8 mouse cellular contexts compared by ENCODE assay signal in the genomic region with DNA sequence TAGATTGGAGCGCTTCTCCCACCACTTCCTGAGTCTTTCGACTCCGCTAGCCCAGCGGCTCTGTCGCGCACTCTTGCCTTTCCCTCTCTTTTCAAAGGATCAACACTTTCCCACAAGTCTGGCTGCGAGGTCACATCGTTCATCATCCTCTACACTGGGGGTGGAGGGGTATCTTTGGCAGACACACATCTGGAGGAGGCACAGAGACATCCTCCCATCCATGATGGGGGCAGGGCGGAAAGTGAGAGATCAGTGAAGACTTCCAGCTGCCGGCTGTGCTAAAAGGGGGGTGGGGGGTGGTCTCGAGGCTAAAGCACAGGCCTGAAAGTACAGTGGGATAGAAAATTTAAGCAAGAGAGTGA. TPM values are rescaled to one million over a fixed set of nuclear protein-coding genes. Genes with fewer than 3 reads are reported as not detected.
DNase-seq lines count a peak whose midpoint lies in the region; TF ChIP-seq lines count a peak whose summit lies in the region.

No protein-coding gene starts in this region.

- H3ac ChIP-seq in myocyte (ENCODE audit: control insufficient read depth, insufficient read length) = no peak overlapping the region

- H3K4me3 ChIP-seq in cortical plate, adult 2 months (ENCODE audit: insufficient read depth, low read length) = peak overlapping the region; percentile 77
- peak overlapping the region; percentile 43 for H3K4me3 ChIP-seq in liver, adult 2 months (ENCODE audit: insufficient read depth, low read depth, low read length)
- H3K4me3 ChIP-seq in myocyte = peak overlapping the region; percentile 72

- peak overlapping the region; percentile 96 for H3K4me2 ChIP-seq in myocyte (ENCODE audit: low read depth)

- H3K27me3 ChIP-seq in liver, adult 2 months (ENCODE audit: control insufficient read depth, insufficient read depth, low read length) = no peaks in the 10 kb centered on the region
- no peaks in the 10 kb centered on the region for H3K27me3 ChIP-seq in myocyte (ENCODE audit: control insufficient read depth, insufficient read depth, insufficient read length)

- H3K27ac ChIP-seq in cortical plate, adult 2 months (ENCODE audit: insufficient read depth, low read length) = no peak overlapping the region
- H3K27ac ChIP-seq in liver, adult 2 months (replicated peaks; ENCODE audit: insufficient read depth, low read depth, low read length) = peak overlapping the region; percentile 15

- peak overlapping the region; percentile 58 for H3K9ac ChIP-seq in liver, adult 2 months (ENCODE audit: low read depth, low read length)

- H3K4me1 ChIP-seq in cortical plate, adult 2 months (ENCODE audit: control insufficient read depth, insufficient read depth, low read length) = peaks cover 2% of the 10 kb centered on the region; the same call in 1 of the 2 replicates
- peaks cover 7% of the 10 kb centered on the region; the same call in 1 of the 2 replicates for H3K4me1 ChIP-seq in liver, adult 2 months (ENCODE audit: control insufficient read depth, insufficient read depth, low read length)

- peak; percentile 13 to 18 for DNase-seq in left cerebral cortex, adult 18-20 months (ENCODE audit: low spot score in 2 of 2)
- no peak for DNase-seq in left cerebral cortex, adult 11 months (ENCODE audit: low spot score)
- DNase-seq in heart, postnatal 14 days = peak; percentile 16 to 47
- DNase-seq in liver, adult 2 months (ENCODE audit: extremely low read depth, low read depth, low spot score) = no peak
- no peak for DNase-seq in urinary bladder, postnatal 36 days (ENCODE audit: low spot score in 2 of 2)
- no peak for DNase-seq in natural killer cell, adult 2 months (ENCODE audit: low spot score in 2 of 2)

- intact Hi-C loops in heart, postnatal 14 days (cut with DNase I) = no loop called here

- H3K36me3 ChIP-seq in liver, adult 2 months (ENCODE audit: control insufficient read depth, insufficient read depth, low read length) = no peaks in the 10 kb centered on the region
- H3K36me3 ChIP-seq in myocyte (ENCODE audit: control insufficient read depth, insufficient read depth) = no peaks in the 10 kb centered on the region

- no peak for TF ChIP-seq POLR2A in cortical plate, adult 2 months (IDR thresholded peaks at IDR 0.05; ENCODE audit: extremely low read depth, insufficient read depth, low read length)
- no peak for TF ChIP-seq POLR2A in liver, adult 2 months (IDR thresholded peaks at IDR 0.05; ENCODE audit: extremely low read depth, insufficient read depth, low read length)
- TF ChIP-seq POLR2A in myocyte (IDR thresholded peaks at IDR 0.05; ENCODE audit: insufficient read length, low read depth) = no peak

- H3K79me2 ChIP-seq in liver, adult 2 months (ENCODE audit: control insufficient read depth, insufficient read depth, low read length) = peaks cover 13% of the 10 kb centered on the region; the same call in 1 of the 2 replicates
- H3K79me2 ChIP-seq in myocyte (ENCODE audit: control insufficient read depth, insufficient read depth) = peaks cover 31% of the 10 kb centered on the region

- TF ChIP-seq CTCF in cortical plate, adult 2 months (IDR thresholded peaks at IDR 0.05; ENCODE audit: extremely low read depth, insufficient read depth, low read length) = no peak
- no peak for TF ChIP-seq CTCF in liver, adult 2 months (IDR thresholded peaks at IDR 0.05; ENCODE audit: low read depth, low read length)

- under 1% methylated on average over 11 of the region's 11 CpGs for WGBS in liver, adult 2 months

TF ChIP-seq in myocyte, 11 proteins besides CTCF, POLR2A, EP300 and RAD21:
- TF ChIP-seq CEBPB (IDR thresholded peaks at IDR 0.05; ENCODE audit: insufficient read depth, poor library complexity, severe bottlenecking) (no peak), MYOD1 (IDR thresholded peaks at IDR 0.05; ENCODE audit: control insufficient read depth in 1 of 3, insufficient read length in 2 of 3, low read depth in 2 of 3) (no peak), E2F4 (IDR thresholded peaks at IDR 0.05; ENCODE audit: insufficient read depth) (no peak), SRF (IDR thresholded peaks at IDR 0.05; ENCODE audit: control insufficient read depth, insufficient read length, low read depth) (no peak), TCF3 (IDR thresholded peaks at IDR 0.05; ENCODE audit: insufficient read length, low read depth) (no peak), POLR2AphosphoS2 (IDR thresholded peaks at IDR 0.05; ENCODE audit: insufficient read length, low read depth) (no peak), MAX (IDR thresholded peaks at IDR 0.05; ENCODE audit: low read depth) (no peak), MYOG (IDR thresholded peaks at IDR 0.05; ENCODE audit: control insufficient read depth in 1 of 3, insufficient read depth in 1 of 3, insufficient read length in 2 of 3, low read depth in 2 of 3) (no peak), USF1 (IDR thresholded peaks at IDR 0.05; ENCODE audit: low read depth) (no peak), REST (IDR thresholded peaks at IDR 0.05; ENCODE audit: insufficient read depth, insufficient read length) (no peak), TCF12 (IDR thresholded peaks at IDR 0.05; ENCODE audit: insufficient read depth, poor library complexity, severe bottlenecking) (no peak)

RNA-seq across cellular contexts. Expression of a gene that starts 0.6 kb away (rescaled TPM):
- 10 to 100 TPM; 70.4 to 77.9 TPM for total RNA-seq in left cerebral cortex, adult 18-20 months (2021)
- 89.1 and 90.0 TPM in 2 replicates for polyA plus RNA-seq in cortical plate, adult 2 months (2012; rRNA removed)
- 100 to 1,000 TPM in 1 of 2 experiments, 10 to 100 TPM in 1; 93.0 to 109 TPM for total RNA-seq in heart, postnatal 14 days (2021)
- 3.4 and 5.4 TPM in 2 replicates for total RNA-seq in liver, adult 2 months (2014; rRNA removed)
- polyA plus RNA-seq in liver, adult 2 months (2012; rRNA removed) = 32.2 and 45.6 TPM in 2 replicates
- 51.1 TPM for polyA plus RNA-seq in myocyte (2012; fragmentation: generic; extraction: Trizol)

RNA-seq across cellular contexts. Expression of a gene that starts 10.4 kb away (rescaled TPM):
- 10 to 100 TPM; 61.0 to 64.5 TPM for total RNA-seq in left cerebral cortex, adult 18-20 months (2021)
- polyA plus RNA-seq in cortical plate, adult 2 months (2012; rRNA removed) = 60.0 and 70.5 TPM in 2 replicates
- total RNA-seq in heart, postnatal 14 days (2021) = 10 to 100 TPM; 17.0 to 18.2 TPM
- total RNA-seq in liver, adult 2 months (2014; rRNA removed) = 4.1 and 5.1 TPM in 2 replicates
- polyA plus RNA-seq in liver, adult 2 months (2012; rRNA removed) = 5.7 and 10.1 TPM in 2 replicates
- 0.43 TPM for polyA plus RNA-seq in myocyte (2012; fragmentation: generic; extraction: Trizol)

Comparison
In these comparisons a context has a peak if more than half of its experiments do, and no peak if none do; other contexts are left out.
1. DNase-seq: peak in left cerebral cortex, adult 18-20 months (2 of 2) and heart, postnatal 14 days (2 of 2); none in left cerebral cortex, adult 11 months (single experiment), liver, adult 2 months (single experiment), urinary bladder, postnatal 36 days (0 of 2) and natural killer cell, adult 2 months (0 of 2).
2. RNA of a gene that starts 0.6 kb away (total RNA-seq): 93.0 to 109 TPM in heart, postnatal 14 days and 70.4 to 77.9 TPM in left cerebral cortex, adult 18-20 months; 3.4 to 5.4 TPM in liver, adult 2 months; every median in the first group is over 10 times any median in the second.
3. Peak in every context shown above with its lines, with median percentiles within 50 percentile points of each other: H3K4me3 ChIP-seq.